Mouse (Mus musculus) embryonic fibroblast, embryonic 13.5 days (primary cell): ENCODE data around the gene Wdcp. TPM values are rescaled to one million over a fixed set of nuclear protein-coding genes. Genes with fewer than 3 reads are reported as not detected.

Source experiments
- H3K27ac ChIP-seq: 2 replicates; pipeline ENCODE4 v1.5.1; 2012; ENCODE audit warnings: low read length, control low read depth, inconsistent platforms; ENCODE audit not compliant: insufficient read depth
- H3K4me1 ChIP-seq: 2 replicates; pipeline ENCODE4 v1.6.1; 2011; ENCODE audit warnings: low read length; ENCODE audit not compliant: control insufficient read depth, insufficient read depth
- H3K4me3 ChIP-seq: 2 replicates; pipeline ENCODE4 v1.5.1; 2011; ENCODE audit warnings: mild to moderate bottlenecking, control low read depth, low read length; ENCODE audit not compliant: insufficient read depth
- CTCF ChIP-seq: IDR thresholded peaks from 2 replicates; pipeline ENCODE4 v1.5.1; 2011; ENCODE audit warnings: mild to moderate bottlenecking, control low read depth, low read length, moderate library complexity, borderline replicate concordance; ENCODE audit not compliant: insufficient read depth
- POLR2A ChIP-seq: IDR thresholded peaks from 2 replicates; pipeline ENCODE4 v1.6.1; 2011; ENCODE audit warnings: low read depth, mild to moderate bottlenecking, control low read depth, low read length, moderate library complexity
- polyA plus RNA-seq: library from polyadenylated mRNA; stranded (reverse); fragments of >200 nt; gene quantifications from 2 replicates; pipeline ENCODE4 v1.2.4, GENCODE M21; 2011; ENCODE audit warnings: low read depth; ENCODE audit not compliant: missing spikeins, insufficient read length

Gene Wdcp
- polyA plus RNA-seq, 1 experiment = 11.0 TPM

GRCm38 (mm10) chr12:4840010-4840409 is 3.1 kb upstream of the Wdcp start:
- Histone ChIP-seq H3K4me3 (no peak overlapping the region), H3K27ac (no peak overlapping the region), H3K4me1 (no peaks in the 10 kb centered on the region)
- TF ChIP-seq POLR2A (no peak), CTCF (no peak)

- Histone ChIP-seq H3K4me1 (no peaks in the 10 kb centered on the region), H3K4me3 (peak overlapping the region; percentile 78), H3K27ac (no peak overlapping the region)
- TF ChIP-seq POLR2A = no peak
- no peak for TF ChIP-seq CTCF
Observed at GRCm38 (mm10) chr12:4840741-4841140, 2.4 kb upstream of the Wdcp start.

GRCm38 (mm10) chr12:4841392-4841887 is 1.7 kb upstream of the Wdcp start, which contains the start of gene Fkbp1b:
Fkbp1b (minus strand) TSS chr12:4841591.
- no peak within 1 kb of the TSS for H3K27ac ChIP-seq
- peak within 1 kb of the TSS; percentile 78 for H3K4me3 ChIP-seq
- no peaks in the 10 kb centered on the region for H3K4me1 ChIP-seq
- no peak for TF ChIP-seq CTCF
- peak; percentile 81 for TF ChIP-seq POLR2A

GRCm38 (mm10) chr12:4842456-4842855 is 647 bp upstream of the Wdcp start:
- TF ChIP-seq POLR2A = no peak
- TF ChIP-seq CTCF = no peak
- no peak overlapping the region for H3K27ac ChIP-seq
- no peaks in the 10 kb centered on the region for H3K4me1 ChIP-seq
- 0 out of 2 replicates have a peak overlapping the region, but pooled peaks have one; percentile 78 for H3K4me3 ChIP-seq

GRCm38 (mm10) chr12:4843741-4844140 is 638 bp downstream of the Wdcp start:
- H3K4me1 ChIP-seq = no peaks in the 10 kb centered on the region
- peak overlapping the region; percentile 39; the same call in 1 of the 2 replicates for H3K27ac ChIP-seq
- H3K4me3 ChIP-seq = peak overlapping the region; percentile 82
- TF ChIP-seq POLR2A = no peak
- TF ChIP-seq CTCF = no peak

GRCm38 (mm10) chr12:4856160-4856559 is 13.1 kb downstream of the Wdcp start:
- no peak overlapping the region for H3K27ac ChIP-seq
- no peak overlapping the region for H3K4me3 ChIP-seq
- H3K4me1 ChIP-seq = no peaks in the 10 kb centered on the region
- TF ChIP-seq CTCF (no peak), POLR2A (no peak)

GRCm38 (mm10) chr12:4856834-4857233 is 13.7 kb downstream of the Wdcp start:
- H3K4me3 ChIP-seq = no peak overlapping the region
- TF ChIP-seq POLR2A (no peak), CTCF (no peak)

GRCm38 (mm10) chr12:4859241-4859914 is 16.3 kb downstream of the Wdcp start:
- H3K27ac ChIP-seq = no peak overlapping the region

More at GRCm38 (mm10) chr12:4856834-4857233, 13.7 kb downstream of the Wdcp start:
- Histone ChIP-seq H3K4me1 (no peaks in the 10 kb centered on the region), H3K27ac (no peak overlapping the region)

GRCm38 (mm10) chr12:4862672-4863071 is 19.6 kb downstream of the Wdcp start:
- Histone ChIP-seq H3K4me1 (no peaks in the 10 kb centered on the region), H3K27ac (no peak overlapping the region), H3K4me3 (no peak overlapping the region)
- TF ChIP-seq CTCF (no peak), POLR2A (no peak)

More at GRCm38 (mm10) chr12:4859241-4859914, 16.3 kb downstream of the Wdcp start:
- Histone ChIP-seq H3K4me3 (no peak overlapping the region), H3K4me1 (no peaks in the 10 kb centered on the region)
- TF ChIP-seq POLR2A (no peak), CTCF (no peak)

GRCm38 (mm10) chr12:4863654-4864337 is 20.7 kb downstream of the Wdcp start:
- H3K27ac ChIP-seq = no peak overlapping the region
- no peak overlapping the region for H3K4me3 ChIP-seq
- no peaks in the 10 kb centered on the region for H3K4me1 ChIP-seq
- TF ChIP-seq POLR2A = no peak
- TF ChIP-seq CTCF = no peak
